Mouse (Mus musculus) cerebellum, adult 9-10 months (tissue): ENCODE measurements around the gene Reep3.

ENCODE experiments used
- DNase-seq: peaks from one replicate; pipeline ENCODE4 v3.0.0; 2022

Gene Reep3

GRCm38 (mm10) chr10:67049621-67050020 lies 47.1 kb downstream of the Reep3 start:
- no peak for DNase-seq

DNA sequence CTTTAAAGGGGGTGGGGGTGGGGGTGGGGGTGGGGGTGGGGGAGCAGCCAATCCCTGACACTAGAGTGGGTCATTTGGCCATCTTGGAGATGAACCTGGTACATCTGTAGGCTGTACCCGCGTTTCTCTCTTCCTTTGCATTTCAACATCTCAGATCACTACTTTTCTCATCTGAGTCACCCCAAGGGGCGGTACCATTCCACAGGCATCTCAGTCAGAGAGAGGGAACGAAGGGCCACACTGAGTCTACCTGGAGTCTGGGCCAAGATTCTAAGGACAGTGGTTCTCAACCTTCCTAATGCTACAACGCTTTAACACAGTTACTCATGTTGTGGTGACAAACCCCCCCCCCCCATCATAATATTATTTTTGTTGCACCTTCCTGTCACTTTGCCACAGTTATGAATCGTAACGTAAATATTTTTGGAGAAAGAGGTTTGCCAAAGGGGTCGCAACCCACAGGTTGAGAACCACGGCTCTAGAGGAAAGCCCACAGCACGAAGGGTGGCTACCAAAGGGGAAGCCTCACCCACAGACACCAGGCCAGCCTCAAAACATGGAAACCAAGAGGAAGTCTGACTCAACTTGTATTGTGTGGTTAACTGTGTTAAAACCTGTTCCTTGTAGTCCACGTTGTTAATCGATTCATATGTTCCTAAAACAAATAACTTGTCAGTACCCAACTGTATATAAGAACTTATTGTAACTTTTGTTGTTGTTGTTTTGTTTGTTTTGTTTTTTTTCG lies 47.7 kb downstream of the Reep3 start:
- no peak for DNase-seq

- DNase-seq: no peak
These were observed 48.8 kb downstream of the Reep3 start for GRCm38 (mm10) chr10:67047712-67048645.

DNA sequence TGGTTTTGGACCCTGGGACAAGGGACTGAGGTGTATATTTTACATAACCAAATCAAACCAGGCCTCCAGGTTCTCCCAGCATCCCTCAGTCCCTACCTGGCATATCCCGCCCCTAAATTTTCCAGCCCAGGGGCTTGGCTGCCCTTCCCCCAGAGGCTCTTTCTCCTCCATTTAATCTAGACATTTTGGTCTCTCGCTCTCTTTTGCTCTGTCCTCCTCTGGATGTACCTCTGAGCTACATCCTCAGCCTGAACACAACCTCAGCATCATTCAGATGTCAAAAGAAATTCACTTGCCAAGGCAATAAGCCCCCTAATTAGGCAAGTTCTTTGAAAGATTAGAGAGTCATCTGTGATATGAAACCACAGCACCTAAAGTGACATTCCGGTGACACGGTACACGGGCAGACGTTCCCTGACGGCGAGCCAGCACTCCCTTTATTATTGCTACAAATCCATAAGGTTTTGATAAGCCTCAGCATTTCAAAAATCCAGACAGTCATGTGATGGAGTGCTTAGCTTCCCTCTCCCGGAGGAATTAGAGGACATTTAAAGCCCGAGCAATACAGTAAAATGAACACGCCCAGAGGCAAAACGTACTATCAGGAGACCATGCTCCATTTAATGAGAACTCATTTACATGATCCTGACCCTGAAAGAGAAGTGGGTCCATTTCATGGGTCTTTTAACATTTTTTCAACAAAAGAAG lies 51.4 kb downstream of the Reep3 start:
- no peak for DNase-seq

- no peak for DNase-seq
These were observed 52.4 kb downstream of the Reep3 start for GRCm38 (mm10) chr10:67044346-67044745.

GRCm38 (mm10) chr10:67043236-67043635 lies 53.5 kb downstream of the Reep3 start:
- no peak for DNase-seq

- DNase-seq: no peak
These were observed 56.3 kb downstream of the Reep3 start for GRCm38 (mm10) chr10:67040410-67040809.

GRCm38 (mm10) chr10:67039001-67039400 lies 57.7 kb downstream of the Reep3 start:
- no peak for DNase-seq

DNA sequence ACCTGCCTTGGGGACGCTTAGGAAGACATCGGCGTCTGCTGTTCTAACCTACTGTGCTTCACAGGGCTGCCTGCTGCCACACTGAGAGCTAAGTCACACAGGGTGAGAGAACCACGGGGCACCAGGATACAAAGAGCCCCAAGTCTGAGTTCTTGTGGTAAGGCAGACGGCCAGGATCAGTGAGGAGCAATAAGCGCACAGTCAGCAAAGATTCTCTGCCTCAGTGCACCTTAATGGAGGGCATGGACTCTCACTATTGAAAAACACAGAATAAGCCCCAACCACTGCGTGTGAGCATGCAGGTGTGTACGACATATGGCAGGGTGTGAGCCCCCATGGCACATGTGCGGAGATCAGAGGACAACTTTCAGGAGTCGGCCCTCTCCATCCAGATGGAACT lies 60.2 kb downstream of the Reep3 start:
- DNase-seq: no peak

DNA sequence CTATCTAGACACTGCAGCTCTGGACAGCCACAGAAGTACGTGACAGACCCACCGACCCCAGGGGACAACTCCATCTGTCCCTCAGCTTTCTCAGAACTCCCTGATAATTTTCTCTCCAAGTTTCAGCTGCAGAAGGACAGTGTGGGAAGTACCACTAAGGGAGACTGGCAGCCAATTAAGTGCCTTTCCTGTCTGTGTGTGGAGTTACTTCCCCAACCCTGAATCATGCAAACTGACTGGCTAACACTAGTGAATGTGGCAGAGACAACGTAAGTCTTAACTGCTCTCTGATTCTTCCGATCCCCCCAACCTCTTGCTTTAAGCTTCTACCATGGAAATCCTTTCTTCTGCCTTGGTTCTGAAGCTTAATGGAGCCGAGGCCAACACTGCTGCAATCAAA lies 60.6 kb downstream of the Reep3 start:
- DNase-seq: no peak

DNA sequence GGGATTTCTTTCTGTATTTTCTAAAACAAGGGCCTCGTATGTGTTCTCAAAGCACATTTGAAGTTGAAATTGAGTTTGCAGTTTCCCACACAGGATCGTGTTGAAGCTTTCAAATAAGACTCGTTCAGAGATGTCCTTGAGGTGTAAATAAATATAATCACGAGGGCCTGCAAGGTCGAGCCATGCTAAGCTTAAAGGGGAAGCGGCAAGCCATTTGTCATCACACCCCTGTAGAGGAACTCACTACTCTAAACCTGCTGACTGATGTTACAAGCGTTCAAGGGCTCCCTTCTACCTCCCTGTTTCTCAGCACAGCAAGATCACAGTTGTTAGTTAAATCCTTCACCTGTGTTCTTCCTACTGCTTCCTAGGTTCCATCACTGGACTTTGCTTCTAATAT lies 65.6 kb downstream of the Reep3 start:
- DNase-seq: no peak

DNA sequence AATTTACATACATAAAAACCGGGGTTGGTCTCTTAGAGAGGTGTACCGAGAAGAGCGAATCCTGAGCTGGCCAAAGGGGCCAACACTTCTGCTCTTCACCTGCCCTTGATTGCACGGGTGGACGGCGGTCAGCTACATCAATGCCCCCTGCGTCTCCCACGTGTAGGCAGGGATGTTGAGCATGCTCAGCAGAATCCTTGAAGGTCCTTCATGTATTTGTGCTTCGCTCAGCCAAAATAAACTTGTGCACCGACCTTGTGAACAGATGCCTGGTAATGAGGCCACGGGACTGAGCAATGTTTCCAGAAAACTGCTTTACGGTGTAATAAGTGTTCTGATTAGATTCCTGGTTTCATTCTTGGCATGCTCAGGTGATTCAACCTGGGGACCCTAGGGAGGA lies 67.4 kb downstream of the Reep3 start:
- DNase-seq: peak; percentile 60

- no peak for DNase-seq
These were observed 70.4 kb downstream of the Reep3 start for GRCm38 (mm10) chr10:67026375-67026774.

DNA sequence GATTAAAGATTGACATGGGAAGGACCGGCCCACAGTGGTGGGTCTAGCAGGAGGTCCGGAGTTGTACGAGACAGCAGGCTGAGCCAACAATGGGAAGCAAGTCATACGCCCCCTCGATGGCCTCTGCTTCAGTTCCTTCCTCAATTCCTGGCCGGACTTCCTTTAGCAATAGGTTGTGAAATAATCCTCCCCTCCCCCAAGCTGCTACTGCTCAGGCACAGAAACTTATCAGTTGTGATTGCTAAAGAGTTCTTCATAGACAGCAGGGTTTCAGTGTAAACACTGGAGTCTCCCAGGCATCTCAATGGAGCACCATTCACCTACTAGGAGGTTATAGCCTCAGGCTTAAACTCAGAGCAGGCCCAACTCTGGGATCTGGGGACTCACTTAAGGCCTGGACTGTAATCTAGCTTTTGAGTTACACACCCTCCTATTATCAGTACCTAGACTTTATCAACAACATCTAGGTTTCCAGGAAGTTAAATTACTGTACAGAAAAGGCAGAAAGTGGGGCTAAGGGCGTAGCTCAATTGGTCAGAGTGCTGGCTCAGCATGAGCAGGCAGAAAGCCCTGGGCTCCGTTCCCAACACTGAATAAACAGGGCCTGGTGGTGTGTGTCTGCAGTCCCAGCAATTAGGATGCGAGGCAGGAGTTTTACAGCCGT lies 71.0 kb downstream of the Reep3 start:
- DNase-seq: peak; percentile 92

GRCm38 (mm10) chr10:67024391-67024790 lies 72.4 kb downstream of the Reep3 start:
- DNase-seq: peak; percentile 95

GRCm38 (mm10) chr10:67023092-67023491 lies 73.7 kb downstream of the Reep3 start:
- no peak for DNase-seq

- no peak for DNase-seq
These were observed 75.3 kb downstream of the Reep3 start for GRCm38 (mm10) chr10:67021494-67021893.

- DNase-seq: no peak
These were observed 77.9 kb downstream of the Reep3 start for GRCm38 (mm10) chr10:67018875-67019274.

DNA sequence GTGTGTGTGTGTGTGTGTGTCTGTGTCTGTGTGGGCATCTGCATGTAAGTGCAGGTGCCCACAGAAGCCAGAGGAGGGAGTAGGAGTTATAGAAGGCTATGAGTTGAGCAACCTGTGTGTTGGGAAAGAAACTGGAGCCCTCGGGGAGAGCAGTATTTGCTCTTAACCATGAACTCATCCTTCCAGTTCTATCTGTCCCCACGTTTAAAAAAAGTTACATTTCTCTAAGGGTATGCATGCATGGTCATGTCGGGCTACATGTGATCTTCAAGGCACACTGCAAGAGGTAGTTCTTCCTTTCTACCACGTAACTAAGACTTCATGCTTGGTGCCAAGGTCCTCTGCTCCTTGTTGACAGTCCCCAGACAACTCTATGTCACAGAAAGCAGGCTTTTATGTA lies 78.9 kb downstream of the Reep3 start:
- DNase-seq: no peak

DNA sequence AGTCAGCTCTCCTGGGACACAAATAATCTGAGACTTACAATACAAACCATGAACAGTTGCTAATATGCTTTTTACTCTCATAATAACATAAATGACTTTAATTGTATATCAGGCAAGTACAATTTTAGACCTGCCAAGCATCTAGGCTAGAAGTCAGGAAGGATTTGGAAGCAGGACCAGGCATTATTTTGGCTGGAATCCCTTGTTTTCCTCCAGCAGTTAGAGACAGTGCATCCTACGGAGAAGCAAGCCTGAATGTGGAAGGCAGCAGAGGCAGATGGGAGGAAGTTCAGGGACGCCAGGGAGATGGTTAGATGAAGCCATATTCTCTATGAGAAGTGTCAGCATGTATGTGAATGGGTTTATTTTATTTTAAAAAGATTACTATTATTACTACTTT lies 79.4 kb downstream of the Reep3 start:
- DNase-seq: no peak

DNA sequence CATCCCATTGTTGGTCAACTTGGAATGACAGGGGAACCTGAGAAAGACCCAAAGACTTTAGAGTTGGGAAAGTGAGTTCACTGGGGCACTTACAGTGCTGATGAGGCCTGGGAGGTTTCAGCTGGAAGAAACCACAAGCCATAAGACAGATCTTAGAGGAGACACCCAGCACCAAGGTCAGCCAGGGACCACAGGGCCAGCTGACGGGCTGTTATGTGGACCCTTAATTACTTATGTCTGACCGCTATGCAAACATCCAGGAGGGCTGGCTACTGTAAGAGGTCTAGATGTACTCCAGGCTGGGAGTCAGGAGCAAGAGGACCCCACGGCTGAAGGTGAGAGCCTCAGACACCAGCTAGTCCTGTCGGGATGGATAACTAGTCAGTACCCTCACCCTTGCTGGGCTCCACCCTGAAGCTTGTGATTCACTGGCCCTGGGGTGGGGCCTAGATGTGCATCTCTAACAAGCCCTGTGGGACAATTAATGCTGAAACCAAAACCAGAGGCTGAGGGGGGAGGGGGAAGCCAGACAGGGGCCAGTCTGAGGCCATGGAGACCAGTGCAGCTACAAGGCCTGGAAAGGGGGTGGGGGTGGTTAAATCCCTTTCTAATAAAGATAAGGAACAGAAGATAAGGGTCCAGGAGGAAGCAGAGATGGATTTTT lies 80.0 kb downstream of the Reep3 start:
- no peak for DNase-seq

- DNase-seq: no peak
These were observed 82.0 kb downstream of the Reep3 start for GRCm38 (mm10) chr10:67014746-67015145.
